Mouse (Mus musculus) heart, adult 2 months (tissue): ENCODE data around the gene Adnp. TPM values are rescaled to one million over a fixed set of nuclear protein-coding genes. Genes with fewer than 3 reads are reported as not detected.

Source experiments
- DNase-seq, 2 experiments: peaks; one replicate each; pipeline ENCODE4 v3.0.0; 2021
- H3K27ac ChIP-seq: fragments of 200-600 bp; 2 replicates; pipeline ENCODE4 v1.8.1; 2022
- H3K27me3 ChIP-seq: fragments of 200-500 bp; 2 replicates; pipeline ENCODE4 v1.6.1; 2012; ENCODE audit warnings: mild to moderate bottlenecking, low read length, inconsistent platforms, mixed read lengths; ENCODE audit not compliant: control insufficient read depth, insufficient read depth
- H3K36me3 ChIP-seq: fragments of 200-500 bp; 2 replicates; pipeline ENCODE4 v1.6.1; 2012; ENCODE audit warnings: low read length, inconsistent platforms; ENCODE audit not compliant: control insufficient read depth, insufficient read depth
- H3K4me1 ChIP-seq: fragments of 200-500 bp; 2 replicates; pipeline ENCODE4 v1.6.1; 2011; ENCODE audit warnings: low read length; ENCODE audit not compliant: control insufficient read depth, insufficient read depth
- H3K4me3 ChIP-seq: fragments of 200-600 bp; 2 replicates; pipeline ENCODE4 v1.8.1; 2022
- H3K79me2 ChIP-seq: fragments of 200-500 bp; replicated peaks from 2 replicates; pipeline ENCODE4 v1.6.1; 2012; ENCODE audit warnings: mild to moderate bottlenecking, inconsistent platforms, low read length, moderate library complexity, mixed read lengths; ENCODE audit not compliant: control insufficient read depth, insufficient read depth
- H3K9ac ChIP-seq: fragments of 200-500 bp; 2 replicates; pipeline ENCODE4 v1.6.1; 2012; ENCODE audit warnings: low read depth, mild to moderate bottlenecking, control low read depth, inconsistent platforms, low read length, mixed read lengths
- CTCF ChIP-seq: fragments of 200-600 bp; IDR thresholded peaks from 2 replicates; pipeline ENCODE4 v1.8.1; 2022; ENCODE audit warnings: antibody characterized with exemption, mild to moderate bottlenecking, moderate library complexity
- EP300 ChIP-seq: fragments of 200-500 bp; IDR thresholded peaks from 2 replicates; pipeline ENCODE4 v1.6.1; 2011; ENCODE audit warnings: low read depth, low read length, control low read depth; ENCODE audit not compliant: insufficient read depth
- POLR2A ChIP-seq: fragments of 200-500 bp; IDR thresholded peaks from 2 replicates; pipeline ENCODE4 v1.6.1; 2011; ENCODE audit warnings: mild to moderate bottlenecking, low read depth, low read length, control low read depth; ENCODE audit not compliant: insufficient read depth
- WGBS: fragments of 180-500 bp; shearing (Covaris S2); methylation state at CpG from one replicate; pipeline ENCODE4 v1.1.7; 2018; 5-methylcytosine and 5-hydroxymethylcytosine counted together
- intact Hi-C: fragments of 180-260 bp; cut with DNase I; formaldehyde crosslinking; loops from one replicate; pipeline ENCODE4 v1.15.1; 2025
- microRNA-seq, 2 experiments: library from miRNA; unstranded; fragments of <30 nt; microRNA quantifications; one replicate each; pipeline ENCODE4 v1.2.0; 2021
- polyA plus RNA-seq: library from polyadenylated mRNA; depleted of rRNA; stranded (reverse); fragments of >200 nt; gene quantifications from 2 replicates; pipeline ENCODE4 v1.2.3, GENCODE M21; 2012; rRNA removed
- total RNA-seq, 2 experiments: library from RNA; stranded (reverse); gene quantifications; 2 replicates each; pipeline ENCODE4 v1.2.3; 2021

Adnp gene
- total and polyA plus RNA-seq, 3 experiments, result 11.2 to 30.7 (median 29.6) TPM

GRCm38 (mm10) chr2:168137161-168137560 is 69.8 kb downstream of the Adnp start:
- Histone ChIP-seq H3K9ac (no peak overlapping the region), H3K36me3 (no peaks in the 10 kb centered on the region), H3K27ac (no peak overlapping the region), H3K79me2 (no peaks in the 10 kb centered on the region), H3K4me1 (no peaks in the 10 kb centered on the region), H3K27me3 (no peaks in the 10 kb centered on the region), H3K4me3 (no peak overlapping the region)
- TF ChIP-seq EP300 (no peak), CTCF (no peak), POLR2A (no peak)
- WGBS, result 68% methylated on average over 15 of the region's 15 CpGs
- intact Hi-C loops, result no loop called here
- DNase-seq, result no peak

Small RNA genes lying within 50 kb of the gene (microRNA-seq; reads per million reads assigned to microRNA genes)
- 0 reads per million in 2 experiments for gene Gm24561

Other genes with a start within 250 kb of the Adnp start
- under 1 TPM; 0.21 to 0.36 TPM for gene Ripor3, start 196.5 kb downstream of the Adnp start, total RNA-seq
- gene Ripor3, start 196.5 kb downstream of the Adnp start, polyA plus RNA-seq, result 0.79 and 1.5 TPM in 2 replicates
- gene Pard6b, start 126.1 kb downstream of the Adnp start, total RNA-seq, result 1 to 10 TPM; 2.0 to 2.2 TPM
- 2.4 TPM in 2 replicates for gene Pard6b, start 126.1 kb downstream of the Adnp start, polyA plus RNA-seq
- 10 to 100 TPM; 11.5 to 14.7 TPM for gene Gm20716, start 23.3 kb upstream of the Adnp start, total RNA-seq
- gene Gm20716, start 23.3 kb upstream of the Adnp start, polyA plus RNA-seq, result 4.4 and 15.9 TPM in 2 replicates
- 10 to 100 TPM; 77.6 to 88.1 TPM for gene Dpm1, start 23.5 kb upstream of the Adnp start, total RNA-seq
- gene Dpm1, start 23.5 kb upstream of the Adnp start, polyA plus RNA-seq, result 15.8 and 25.5 TPM in 2 replicates
- 1 to 10 TPM; 7.7 to 8.7 TPM for gene Mocs3, start 23.5 kb upstream of the Adnp start, total RNA-seq
- 4.0 TPM in 2 replicates for gene Mocs3, start 23.5 kb upstream of the Adnp start, polyA plus RNA-seq
- not detected for gene Kcng1, start 74.6 kb upstream of the Adnp start, total RNA-seq
- gene Kcng1, start 74.6 kb upstream of the Adnp start, polyA plus RNA-seq, result 0.04 TPM in 1 of 2 replicates, not detected in the other